ENCODE assay signal across 14 mouse cellular contexts in the genomic region with DNA sequence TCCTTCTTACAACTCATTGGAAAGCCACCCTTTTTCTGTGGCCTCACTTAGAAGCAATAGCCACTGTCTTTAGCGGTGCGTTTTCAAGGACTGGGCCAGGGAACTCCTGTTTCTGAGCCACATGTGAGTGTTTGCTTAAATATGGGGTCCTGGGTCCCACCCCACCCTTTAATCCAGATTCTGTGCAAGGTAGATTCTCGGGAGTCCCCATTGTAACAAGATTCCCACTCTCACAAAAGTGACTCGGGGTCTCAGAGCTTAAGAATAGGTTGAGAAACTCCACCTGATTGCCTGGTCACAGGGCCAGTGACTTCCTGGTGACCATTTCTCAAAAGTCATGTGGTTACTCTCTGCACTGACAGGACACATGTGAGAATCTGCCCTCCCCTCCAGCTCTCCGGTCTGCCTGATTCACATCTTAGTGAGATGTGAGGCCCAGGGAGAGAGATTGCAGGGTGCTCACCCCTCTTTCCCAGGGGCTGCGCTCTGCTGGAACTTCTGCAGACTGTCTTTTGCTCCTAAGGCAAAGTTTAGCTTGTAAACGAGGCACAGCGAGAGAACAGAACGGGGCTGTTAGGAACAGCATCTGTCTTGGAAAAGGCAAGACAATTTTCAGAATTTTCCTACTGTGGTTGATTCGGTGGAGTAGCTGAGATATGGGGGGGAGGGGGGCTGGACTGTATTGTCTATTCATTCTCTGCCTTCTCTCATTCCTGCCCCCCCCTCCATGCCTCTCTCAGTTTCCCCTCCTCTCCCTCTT.
A peak's percentile ranks its signal among the peaks of the same experiment; 100 is the strongest.
DNase-seq lines count a peak whose midpoint lies in the region; ATAC-seq and TF ChIP-seq lines count a peak whose summit lies in the region.
"Had no signal": no experiment of that assay in that cellular context is flagged by ENCODE, and none has a peak within 500 bp of the region (broad histone marks: within the 10 kb centered on the region; RNA-seq: fewer than 3 reads in every experiment).

No protein-coding gene starts in this region.

- H3K4me3 ChIP-seq in heart, embryonic 10.5 days: peak overlapping the region; percentile 8; the same call in 1 of the 2 replicates
- H3K4me3 ChIP-seq in forebrain, postnatal 0 days (ENCODE audit: low read depth, low read length): no peak overlapping the region
- H3K4me3 ChIP-seq in midbrain, embryonic 13.5 days (replicated peaks): no peak overlapping the region
- H3K4me3 ChIP-seq: intestine, embryonic 15.5 days; liver, embryonic 13.5 days; megakaryocyte, embryonic 14.5 days had no signal

- ATAC-seq in forebrain, postnatal 0 days: no peak; the same call in 1 of the 2 replicates
- ATAC-seq in midbrain, embryonic 13.5 days: no peak; the same call in none of the 2 replicates
- ATAC-seq: intestine, embryonic 15.5 days had no signal

- H3K27me3 ChIP-seq in heart, embryonic 10.5 days (ENCODE audit: insufficient read depth, poor library complexity, severe bottlenecking): peaks cover under 1% of the 10 kb centered on the region; the same call in 1 of the 2 replicates
- H3K27me3 ChIP-seq in forebrain, postnatal 0 days (ENCODE audit: insufficient read depth, low read length): no peaks in the 10 kb centered on the region
- H3K27me3 ChIP-seq in midbrain, embryonic 13.5 days: no peaks in the 10 kb centered on the region
- H3K27me3 ChIP-seq: intestine, embryonic 15.5 days; liver, embryonic 13.5 days; megakaryocyte, embryonic 14.5 days had no signal

- TF ChIP-seq CTCF in forebrain, postnatal 0 days (IDR thresholded peaks at IDR 0.05; ENCODE audit: low read depth): no peak

- peak overlapping the region; percentile 33; the same call in 1 of the 2 replicates for H3K9ac ChIP-seq in forebrain, postnatal 0 days
- peak overlapping the region; percentile 42; the same call in 1 of the 2 replicates for H3K9ac ChIP-seq in midbrain, embryonic 13.5 days (replicated peaks)
- H3K9ac ChIP-seq: intestine, embryonic 15.5 days; liver, embryonic 13.5 days had no signal

- intact Hi-C loops in heart, postnatal 14 days (cut with DNase I): no loop called here

- H3K36me3 ChIP-seq in heart, embryonic 10.5 days: no peaks in the 10 kb centered on the region
- H3K36me3 ChIP-seq in forebrain, postnatal 0 days (ENCODE audit: insufficient read depth): no peaks in the 10 kb centered on the region
- H3K36me3 ChIP-seq in midbrain, embryonic 13.5 days: no peaks in the 10 kb centered on the region
- H3K36me3 ChIP-seq: intestine, embryonic 15.5 days; liver, embryonic 13.5 days had no signal

- H3K9me3 ChIP-seq in heart, embryonic 10.5 days: no peaks in the 10 kb centered on the region
- H3K9me3 ChIP-seq in forebrain, postnatal 0 days (ENCODE audit: low read length): no peaks in the 10 kb centered on the region
- no peaks in the 10 kb centered on the region for H3K9me3 ChIP-seq in midbrain, embryonic 13.5 days
- H3K9me3 ChIP-seq: intestine, embryonic 15.5 days; liver, embryonic 13.5 days had no signal

- peak overlapping the region; percentile 52; the same call in 1 of the 2 replicates for H3K27ac ChIP-seq in heart, embryonic 10.5 days
- peak overlapping the region; percentile 85 for H3K27ac ChIP-seq in forebrain, postnatal 0 days (ENCODE audit: low read depth, low read length)
- H3K27ac ChIP-seq in midbrain, embryonic 13.5 days: peak overlapping the region; percentile 84
- H3K27ac ChIP-seq: intestine, embryonic 15.5 days; liver, embryonic 13.5 days had no signal

- 19% methylated on average over 10 of the region's 10 CpGs for WGBS in heart, embryonic 10.5 days
- 11% methylated on average over 10 of the region's 10 CpGs for WGBS in forebrain, postnatal 0 days
- 5% methylated on average over 10 of the region's 10 CpGs for WGBS in midbrain, embryonic 13.5 days

- no peak for DNase-seq in heart, embryonic 10.5 days (ENCODE audit: low spot score)
- DNase-seq in heart, postnatal 14 days: no peak
- DNase-seq in embryo, embryonic 10.5 days (ENCODE audit: low spot score): peak; percentile 55
- no peak for DNase-seq in forebrain, postnatal 0 days
- no peak for DNase-seq in cerebellum, postnatal 10 days
- no peak for DNase-seq in ovary, adult 18-20 months (ENCODE audit: low spot score)
- no peak for DNase-seq in spleen, postnatal 36 days (ENCODE audit: low spot score in 2 of 2)
- DNase-seq: adrenal gland, postnatal 36 days; cerebellum, adult 9-11 months; heart, adult 11 months; liver, embryonic 13.5 days had no signal

- H3K4me1 ChIP-seq in heart, embryonic 10.5 days: peaks cover 40% of the 10 kb centered on the region
- H3K4me1 ChIP-seq in forebrain, postnatal 0 days (ENCODE audit: insufficient read depth): peaks cover 12% of the 10 kb centered on the region; the same call in 1 of the 2 replicates
- peaks cover 22% of the 10 kb centered on the region for H3K4me1 ChIP-seq in midbrain, embryonic 13.5 days (replicated peaks)
- H3K4me1 ChIP-seq: liver, embryonic 13.5 days; megakaryocyte, embryonic 14.5 days had no signal

- H3K4me2 ChIP-seq in forebrain, postnatal 0 days (ENCODE audit: low read depth): peak overlapping the region; percentile 3; the same call in 1 of the 2 replicates
- H3K4me2 ChIP-seq in midbrain, embryonic 13.5 days (replicated peaks): peak overlapping the region; percentile 23
- H3K4me2 ChIP-seq: intestine, embryonic 15.5 days; liver, embryonic 13.5 days had no signal
